Mouse (Mus musculus) small intestine, adult 2 months (tissue): ENCODE data around the gene Pcyt1b.

Source experiments
- CTCF ChIP-seq: fragments of 200-500 bp; IDR thresholded peaks from 2 replicates; pipeline ENCODE4 v1.5.1; 2012; ENCODE audit warnings: low read depth, mild to moderate bottlenecking, control low read depth, inconsistent platforms, low read length, moderate library complexity, mixed read lengths; ENCODE audit not compliant: insufficient replicate concordance, insufficient read length; ENCODE audit errors: extremely low read depth
- POLR2A ChIP-seq: fragments of 200-500 bp; IDR thresholded peaks from 2 replicates; pipeline ENCODE4 v1.6.1; 2012; ENCODE audit warnings: low read depth, mild to moderate bottlenecking, control low read depth, inconsistent platforms, low read length, moderate library complexity

DNA sequence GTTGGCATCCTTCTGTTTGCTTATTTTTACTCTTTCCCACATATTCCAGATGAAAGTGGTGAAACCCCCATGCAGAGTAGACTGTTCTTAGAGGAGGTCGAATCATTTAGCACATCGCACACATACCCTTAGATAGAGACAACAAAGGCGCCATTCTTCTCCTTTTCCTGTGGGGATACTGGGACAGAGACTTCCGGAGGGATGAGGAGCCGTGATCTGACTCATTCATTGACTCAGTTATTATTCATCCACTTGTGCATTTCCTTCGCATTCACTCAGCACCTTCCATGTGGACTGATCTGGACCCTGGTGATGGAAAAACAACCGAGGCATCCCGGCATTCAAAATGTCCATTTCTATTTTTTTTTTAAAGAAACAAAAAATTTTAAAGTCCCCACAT lies 76.2 kb downstream of the Pcyt1b start:
- TF ChIP-seq POLR2A (no peak), CTCF (no peak)
